Mouse (Mus musculus) spleen, postnatal 14 days (tissue): ENCODE data around the gene Cryba4.

Source experiments
- DNase-seq, 2 experiments: peaks; one replicate each; pipeline ENCODE4 v3.0.0; 2021 to 2022; ENCODE audit warnings: low spot score in 2 of 2

The Cryba4 gene

GRCm38 (mm10) chr5:112206543-112207255 lies 45.6 kb downstream of the Cryba4 start:
- no peak for DNase-seq

GRCm38 (mm10) chr5:112199656-112200055 lies 52.7 kb downstream of the Cryba4 start:
- no peak for DNase-seq
